Mouse (Mus musculus): Measurements from ENCODE around the gene Arvcf.

GRCm38 (mm10) chr16:18429641-18430040, 81.7 kb downstream of the Arvcf start:
- TF ChIP-seq GATA1 (IDR thresholded peaks at IDR 0.05; ENCODE audit: borderline replicate concordance, low read length): no peak
- TF ChIP-seq CTCF (IDR thresholded peaks at IDR 0.05; ENCODE audit: low read depth, low read length): no peak
